Mouse (Mus musculus): ENCODE data around the gene Icam2. TPM values are rescaled to one million over a fixed set of nuclear protein-coding genes. Genes with fewer than 3 reads are reported as not detected.

The Icam2 gene
- total RNA-seq (2023) = 8.5 and 16.0 TPM in 2 replicates

GRCm38 (mm10) chr11:106387791-106388216, at the start of gene Icam2:
Icam2 (minus strand) TSS chr11:106388075.

GRCm38 (mm10) chr11:106365366-106365765, 22.5 kb downstream of the Icam2 start, which contains the start of gene Prr29:
Prr29 (plus strand) TSS chr11:106365472.

GRCm38 (mm10) chr11:106353188-106353587, 34.7 kb downstream of the Icam2 start, which contains the start of gene Scn4a:
Scn4a (minus strand) TSS chr11:106353288.

Other genes with a start within 250 kb of the Icam2 start
- 2.3 and 4.2 TPM in 2 replicates for gene Gm10840, start 227.2 kb downstream of the Icam2 start, total RNA-seq (2023)
- 392 and 416 TPM in 2 replicates for gene Limd2, start 227.2 kb downstream of the Icam2 start, total RNA-seq (2023)
- 19.7 and 23.4 TPM in 2 replicates for gene Strada, start 185.9 kb downstream of the Icam2 start, total RNA-seq (2023)
- gene Ccdc47, start 171.7 kb downstream of the Icam2 start, total RNA-seq (2023) = 22.5 and 24.8 TPM in 2 replicates
- gene Ddx42, start 171.1 kb downstream of the Icam2 start, total RNA-seq (2023) = 35.1 and 40.9 TPM in 2 replicates
- gene Ftsj3, start 132.0 kb downstream of the Icam2 start, total RNA-seq (2023) = 11.2 and 27.4 TPM in 2 replicates
- gene Psmc5, start 131.9 kb downstream of the Icam2 start, total RNA-seq (2023) = 26.6 and 32.7 TPM in 2 replicates
- 74.7 and 86.4 TPM in 2 replicates for gene Smarcd2, start 115.1 kb downstream of the Icam2 start, total RNA-seq (2023)
- gene Tcam1, start 111.4 kb downstream of the Icam2 start, total RNA-seq (2023) = 0.16 TPM in 1 of 2 replicates, not detected in the other
- not detected in 2 replicates for gene Gh, start 86.2 kb downstream of the Icam2 start, total RNA-seq (2023)
- gene Cd79b, start 73.3 kb downstream of the Icam2 start, total RNA-seq (2023) = 3.8 and 15.6 TPM in 2 replicates
- 0.07 and 0.09 TPM in 2 replicates for gene Scn4a, start 34.8 kb downstream of the Icam2 start, total RNA-seq (2023)
- gene Prr29, start 22.6 kb downstream of the Icam2 start, total RNA-seq (2023) = not detected in 2 replicates
- 43.2 and 55.9 TPM in 2 replicates for gene Ern1, start 99.8 kb upstream of the Icam2 start, total RNA-seq (2023)
- gene Tex2, start 225.3 kb upstream of the Icam2 start, total RNA-seq (2023) = 25.3 and 35.7 TPM in 2 replicates

Measured in neutrophil, adult 65 days (primary cell).